Mouse (Mus musculus) effector memory CD4-positive, alpha-beta T cell, adult 5 months (primary cell): Measurements from ENCODE around the gene Gpatch3. TPM values are rescaled to one million over a fixed set of nuclear protein-coding genes. Genes with fewer than 3 reads are reported as not detected.

Source experiments
- polyA plus RNA-seq: library from polyadenylated mRNA; unstranded; fragments of 100-300 nt; shearing (Covaris generic); gene quantifications from one replicate; pipeline ENCODE4 v1.2.1, GENCODE M21; 2017

Gene Gpatch3
- 15.4 TPM for polyA plus RNA-seq

DNA sequence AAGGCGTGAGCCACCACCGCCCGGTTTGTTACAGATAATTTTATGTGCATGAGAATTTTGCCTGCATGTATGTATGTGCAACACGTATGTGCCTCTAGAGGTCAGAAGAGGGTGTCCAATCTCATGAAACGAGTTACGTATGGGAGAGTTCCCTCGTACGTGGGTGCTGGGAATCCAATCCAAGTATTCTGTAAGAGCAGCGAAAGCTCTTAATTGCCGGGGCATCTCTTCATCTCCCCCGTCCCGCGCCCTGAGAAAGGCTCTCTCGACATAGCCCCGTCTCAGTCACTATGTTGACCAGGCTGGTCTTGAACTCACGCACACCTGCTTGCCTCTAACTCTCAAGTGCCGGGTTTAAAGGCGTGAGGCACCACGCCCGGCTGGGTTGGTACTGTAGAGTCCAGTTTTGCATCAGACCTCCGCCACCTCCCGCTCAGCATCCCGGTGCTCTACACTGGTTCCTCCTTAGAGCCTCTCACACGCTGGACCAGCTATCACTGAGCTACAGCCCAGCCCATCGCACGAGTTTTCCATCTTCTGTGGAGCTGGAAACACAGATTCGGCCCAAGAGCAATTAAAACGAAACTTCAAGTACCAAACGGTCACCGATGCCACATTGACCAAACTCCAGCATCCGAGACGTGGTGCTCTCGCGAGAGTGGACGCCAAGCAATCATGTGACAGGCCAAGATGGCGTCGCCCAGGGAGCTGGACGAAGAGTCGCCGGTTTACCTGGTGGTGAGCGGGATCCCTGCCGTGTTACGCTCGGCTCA is at the start of gene Gpatch3:
Gene Gpatch3 (plus strand): TSS at position 676 of the 773 bp plus-strand sequence.

DNA sequence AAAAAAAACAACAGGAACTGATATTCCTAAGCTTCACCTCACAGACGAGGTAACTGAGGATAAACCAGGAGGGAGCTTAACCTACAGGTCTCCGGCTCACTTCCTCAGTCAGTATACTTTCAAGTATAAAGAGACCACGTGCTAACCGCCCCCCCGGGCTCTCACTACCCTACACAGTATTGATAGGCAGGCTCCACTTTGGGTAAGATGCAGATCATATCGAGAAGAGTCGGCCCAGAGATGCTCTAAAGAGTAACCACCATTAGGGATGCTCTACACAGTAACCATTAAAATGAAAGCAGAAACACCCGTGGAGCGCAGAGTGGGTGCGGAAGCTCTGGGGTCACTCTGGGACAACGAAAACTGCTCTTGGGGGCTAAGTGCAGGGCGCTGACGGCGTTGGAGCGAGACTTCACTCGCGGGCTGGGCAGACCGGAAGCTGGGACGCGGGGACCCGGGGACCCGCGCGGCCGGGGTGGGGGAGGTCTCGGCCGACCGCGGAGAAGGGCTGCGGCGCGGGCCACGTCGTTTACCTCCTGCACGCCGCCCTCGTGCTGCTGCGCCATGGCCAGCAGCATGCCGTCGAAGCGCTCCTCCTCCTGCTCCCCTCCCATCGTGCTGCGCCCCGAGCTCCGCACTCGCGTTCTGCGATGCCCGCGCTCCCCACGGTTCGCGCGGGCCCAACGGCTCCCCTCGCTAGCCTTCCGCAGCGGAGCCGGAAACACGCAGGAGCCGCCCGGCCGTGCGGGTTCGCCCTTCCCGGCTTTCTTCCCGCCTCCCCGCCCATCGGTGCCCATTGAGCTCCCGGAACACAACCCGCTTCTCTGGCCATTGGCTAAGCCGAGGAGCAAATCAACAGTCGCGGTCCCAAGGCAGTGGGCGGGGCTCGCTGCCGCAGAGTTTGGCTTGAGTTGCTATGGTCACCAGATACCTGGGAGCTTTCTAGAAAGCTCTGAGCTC is 29.0 kb upstream of the Gpatch3 start, which contains the start of gene Nudc:
Gene Nudc (minus strand): TSS at position 725 of the 960 bp plus-strand sequence.

DNA sequence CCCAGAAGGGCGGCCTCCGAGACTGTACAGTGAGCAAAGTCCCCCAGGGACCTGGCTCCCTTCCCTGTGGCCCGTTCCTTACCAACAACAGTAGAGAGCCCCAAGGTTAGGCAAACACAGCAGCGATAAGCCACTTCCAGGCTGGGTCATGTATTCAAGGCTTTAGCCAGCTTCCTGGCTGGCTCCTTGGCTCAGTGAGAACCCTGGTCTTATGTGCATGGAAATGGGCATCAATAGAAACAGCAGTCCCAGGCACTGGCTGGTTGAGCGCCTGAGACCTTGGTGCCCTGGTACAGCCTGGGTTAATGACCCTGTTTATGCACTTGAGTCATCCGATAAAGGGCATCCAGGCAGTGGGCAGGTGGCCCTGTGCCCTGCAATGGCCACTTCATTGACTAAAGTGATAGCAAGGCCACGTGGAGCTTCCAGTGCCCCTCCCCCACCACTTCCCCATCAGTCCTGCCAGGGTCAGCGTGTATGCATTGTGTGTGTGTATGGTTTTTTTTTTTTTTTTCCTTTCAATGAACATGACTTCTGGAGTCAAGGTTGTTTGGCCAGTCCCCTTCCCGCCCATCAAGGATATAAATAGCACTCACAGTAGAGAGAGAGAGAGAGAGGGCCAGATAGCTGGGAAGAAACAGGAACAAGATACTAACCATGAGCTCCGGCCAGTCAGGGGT is 21.6 kb upstream of the Gpatch3 start, which contains the start of gene Nr0b2:
Gene Nr0b2 (plus strand): TSS at position 609 of the 680 bp plus-strand sequence.

DNA sequence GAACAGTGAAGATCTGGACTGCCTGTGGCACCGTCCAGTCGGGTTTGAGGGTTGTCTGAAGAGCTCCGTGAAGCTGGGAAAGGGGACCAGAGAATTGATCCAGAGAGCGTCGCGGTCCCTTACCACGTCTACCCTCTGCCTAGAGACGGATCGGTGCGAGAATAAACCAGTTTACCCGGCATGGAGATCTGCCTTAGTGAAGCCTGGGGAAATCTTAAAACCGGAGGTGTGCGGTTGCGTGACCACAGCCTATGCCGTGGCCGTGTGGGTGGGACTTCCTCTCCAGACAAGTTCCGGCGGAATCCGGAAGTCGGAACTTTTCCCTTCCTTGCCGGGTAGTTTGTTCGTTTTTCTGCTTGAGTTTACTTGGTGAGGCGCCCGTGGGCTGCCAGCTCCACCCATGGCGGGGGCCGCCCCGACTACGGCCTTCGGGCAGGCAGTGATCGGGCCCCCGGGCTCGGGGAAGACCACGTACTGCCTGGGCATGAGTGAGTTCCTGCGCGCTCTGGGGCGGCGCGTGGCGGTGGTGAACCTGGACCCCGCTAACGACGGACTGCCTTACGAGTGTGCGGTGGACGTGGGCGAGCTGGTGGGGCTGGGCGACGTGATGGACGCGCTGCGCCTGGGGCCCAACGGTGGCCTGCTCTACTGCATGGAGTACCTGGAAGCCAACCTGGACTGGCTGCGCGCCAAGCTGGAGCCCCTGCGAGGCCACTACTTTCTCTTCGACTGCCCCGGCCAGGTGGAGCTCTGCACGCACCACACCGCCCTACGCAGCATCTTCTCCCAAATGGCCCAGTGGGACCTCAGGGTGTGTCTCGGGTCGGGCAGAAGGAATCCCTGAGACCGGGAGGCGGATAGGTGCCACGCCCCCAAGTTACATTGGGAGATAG is 9.8 kb downstream of the Gpatch3 start, which contains the start of gene Gpn2:
Gene Gpn2 (plus strand): TSS at position 304 of the 893 bp plus-strand sequence.

GRCm38 (mm10) chr4:133601721-133602218 is 27.2 kb downstream of the Gpatch3 start, which contains the start of gene Sfn:
Gene Sfn (minus strand): TSS chr4:133602168.

Other genes starting within 250 kb of the Gpatch3 start
- 5.6 TPM for gene Wdtc1, start 221.3 kb upstream of the Gpatch3 start, polyA plus RNA-seq
- 17.2 TPM for gene Slc9a1, start 205.0 kb upstream of the Gpatch3 start, polyA plus RNA-seq
- 0.16 TPM for gene Tent5b, start 94.6 kb upstream of the Gpatch3 start, polyA plus RNA-seq
- 0.39 TPM for gene Trnp1, start 76.2 kb upstream of the Gpatch3 start, polyA plus RNA-seq
- not detected for gene Kdf1, start 55.8 kb upstream of the Gpatch3 start, polyA plus RNA-seq
- gene Nudc, start 28.7 kb upstream of the Gpatch3 start, polyA plus RNA-seq: 107 TPM
- gene Nr0b2, start 21.4 kb upstream of the Gpatch3 start, polyA plus RNA-seq: not detected
- 8.4 TPM for gene Gpn2, start 9.6 kb downstream of the Gpatch3 start, polyA plus RNA-seq
- 26.5 TPM for gene Sfn, start 27.4 kb downstream of the Gpatch3 start, polyA plus RNA-seq
- 277 TPM for gene Zdhhc18, start 75.4 kb downstream of the Gpatch3 start, polyA plus RNA-seq
- gene Pigv, start 97.9 kb downstream of the Gpatch3 start, polyA plus RNA-seq: 15.3 TPM
- gene Arid1a, start 182.0 kb downstream of the Gpatch3 start, polyA plus RNA-seq: 40.6 TPM